13 mouse cellular contexts compared by ENCODE assay signal in the genomic region with DNA sequence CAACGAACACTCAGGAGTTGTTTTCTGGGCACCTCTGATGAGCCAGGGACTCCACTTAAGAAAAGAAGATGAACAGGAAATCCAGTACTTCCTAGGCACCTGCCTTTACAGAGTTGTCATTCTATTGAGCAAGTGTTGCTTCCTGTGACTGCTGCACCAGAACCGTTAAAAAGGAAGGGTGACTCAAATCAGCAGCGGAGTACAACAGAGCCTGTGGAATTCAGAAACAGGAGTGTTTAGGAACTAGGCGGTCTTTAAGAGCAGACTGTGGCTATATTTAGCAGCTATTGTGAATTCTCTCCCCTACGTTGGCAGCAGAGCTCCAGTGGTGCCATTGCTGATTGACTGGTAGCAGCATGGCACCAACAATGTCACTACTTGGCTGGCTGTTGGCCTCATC.
DNase-seq lines count a peak whose midpoint lies in the region; ATAC-seq and TF ChIP-seq lines count a peak whose summit lies in the region.
"Had no signal": no experiment of that assay in that cellular context is flagged by ENCODE, and none has a peak within 500 bp of the region (broad histone marks: within the 10 kb centered on the region; RNA-seq: fewer than 3 reads in every experiment).

No protein-coding gene starts in this region.

- no peak overlapping the region for H3K9ac ChIP-seq in liver, embryonic 13.5 days
- no peak overlapping the region for H3K9ac ChIP-seq in hindbrain, embryonic 13.5 days
- H3K9ac ChIP-seq: forebrain, embryonic 12.5 days; intestine, embryonic 15.5 days; neural tube, embryonic 12.5 days had no signal

- H3K4me2 ChIP-seq in liver, embryonic 13.5 days: no peak overlapping the region
- H3K4me2 ChIP-seq in hindbrain, embryonic 13.5 days: no peak overlapping the region
- H3K4me2 ChIP-seq: forebrain, embryonic 12.5 days; intestine, embryonic 15.5 days; neural tube, embryonic 12.5 days had no signal

- H3K36me3 ChIP-seq in liver, embryonic 13.5 days: no peaks in the 10 kb centered on the region
- H3K36me3 ChIP-seq in hindbrain, embryonic 13.5 days: no peaks in the 10 kb centered on the region
- H3K36me3 ChIP-seq: forebrain, embryonic 12.5 days; intestine, embryonic 15.5 days; neural tube, embryonic 12.5 days had no signal

- 23% methylated on average over 5 of the region's 5 CpGs for WGBS in liver, embryonic 13.5 days (ENCODE audit: insufficient replicate concordance)
- WGBS in hindbrain, embryonic 13.5 days: 70% methylated on average over 5 of the region's 5 CpGs

- no peaks in the 10 kb centered on the region for H3K9me3 ChIP-seq in liver, embryonic 13.5 days (replicated peaks)
- no peaks in the 10 kb centered on the region for H3K9me3 ChIP-seq in hindbrain, embryonic 13.5 days
- H3K9me3 ChIP-seq: forebrain, embryonic 12.5 days; intestine, embryonic 15.5 days; neural tube, embryonic 12.5 days had no signal

- TF ChIP-seq POLR2A in brain, embryonic 14.5 days (IDR thresholded peaks at IDR 0.05; ENCODE audit: borderline replicate concordance, extremely low read depth, insufficient read depth, insufficient read length, poor library complexity, severe bottlenecking): no peak

- H3K27ac ChIP-seq in liver, embryonic 13.5 days: 0 out of 2 replicates have a peak overlapping the region, but pooled peaks have one; percentile 26
- no peak overlapping the region for H3K27ac ChIP-seq in hindbrain, embryonic 13.5 days
- H3K27ac ChIP-seq: forebrain, embryonic 12.5 days; intestine, embryonic 15.5 days; neural tube, embryonic 12.5 days had no signal

- no peaks in the 10 kb centered on the region for H3K4me1 ChIP-seq in liver, embryonic 13.5 days (replicated peaks)
- no peaks in the 10 kb centered on the region for H3K4me1 ChIP-seq in hindbrain, embryonic 13.5 days (replicated peaks)
- H3K4me1 ChIP-seq: forebrain, embryonic 12.5 days; intestine, embryonic 15.5 days; neural tube, embryonic 12.5 days had no signal

- TF ChIP-seq CTCF in brain, embryonic 14.5 days (IDR thresholded peaks at IDR 0.05; ENCODE audit: borderline replicate concordance, extremely low read depth, insufficient read depth, insufficient read length): no peak

- DNase-seq in liver, embryonic 13.5 days: no peak
- no peak for DNase-seq in liver
- peak; percentile 14 for DNase-seq in brain, embryonic 14.5 days (ENCODE audit: low read depth)
- DNase-seq in induced T-regulatory cell, adult 2 months (ENCODE audit: low read depth): peak; percentile 7
- peak; percentile 40 to 47 for DNase-seq in thymus, postnatal 36 days
- no peak for DNase-seq in testis, postnatal 10 days (ENCODE audit: low spot score)
- DNase-seq: adrenal gland, adult 2 months; lung, postnatal 36 days; retina, postnatal 1 day had no signal

- no peaks in the 10 kb centered on the region for H3K27me3 ChIP-seq in liver, embryonic 13.5 days
- no peaks in the 10 kb centered on the region for H3K27me3 ChIP-seq in hindbrain, embryonic 13.5 days
- H3K27me3 ChIP-seq: forebrain, embryonic 12.5 days; intestine, embryonic 15.5 days; neural tube, embryonic 12.5 days had no signal

- ATAC-seq in liver, embryonic 13.5 days (ENCODE audit: low read depth): no peak
- ATAC-seq in hindbrain, embryonic 13.5 days (ENCODE audit: low FRiP score): no peak
- ATAC-seq: intestine, embryonic 15.5 days had no signal

- H3K4me3 ChIP-seq in liver, embryonic 13.5 days (replicated peaks): no peak overlapping the region
- no peak overlapping the region for H3K4me3 ChIP-seq in hindbrain, embryonic 13.5 days
- H3K4me3 ChIP-seq: forebrain, embryonic 12.5 days; intestine, embryonic 15.5 days; neural tube, embryonic 12.5 days had no signal

Comparison
In these comparisons a context has a peak if more than half of its experiments do, and no peak if none do; other contexts are left out.
1. DNase-seq: peak in brain, embryonic 14.5 days (single experiment), induced T-regulatory cell, adult 2 months (single experiment) and thymus, postnatal 36 days (2 of 2); none in liver, embryonic 13.5 days (single experiment), liver (single experiment) and testis, postnatal 10 days (single experiment).